Mouse (Mus musculus): ENCODE data around the gene Mtss1l.

DNA sequence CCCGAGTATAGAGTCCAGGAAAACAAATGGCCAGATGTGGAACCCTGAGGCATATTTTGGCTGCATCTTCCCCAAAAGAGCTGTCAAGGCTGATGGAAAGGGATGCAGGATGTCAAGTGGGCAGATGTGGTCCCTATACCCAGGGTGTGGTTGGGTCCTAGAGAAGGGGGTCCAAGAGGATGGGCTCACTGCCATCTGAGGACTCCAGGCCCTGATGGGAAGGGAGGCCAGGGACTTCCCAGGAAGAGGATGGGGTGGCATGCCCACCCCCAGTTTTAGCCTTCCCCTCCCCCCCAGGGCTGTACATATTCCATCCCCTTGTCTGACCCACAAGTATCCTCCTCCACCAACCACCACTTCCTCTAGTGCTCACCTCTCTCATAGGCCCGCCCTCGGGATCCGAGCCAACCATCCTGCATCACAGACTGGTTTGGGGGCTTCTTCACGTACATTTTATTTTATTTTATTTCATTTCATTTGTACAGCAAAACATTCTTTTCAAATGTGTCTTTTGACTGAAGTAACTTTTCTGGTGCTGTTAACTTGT, 19.4 kb downstream of the Mtss1l start:
- no peak for TF ChIP-seq CTCF (conservative IDR thresholded peaks at IDR 0.05; ENCODE audit: insufficient read depth, insufficient read length, low read depth, low read length)
- no peak for TF ChIP-seq POLR2A (IDR thresholded peaks at IDR 0.05; ENCODE audit: low read depth, low read length)

Measured in kidney, adult 2 months (tissue).